Mouse (Mus musculus): ENCODE results near the gene Lrrc29. TPM values are rescaled to one million over a fixed set of nuclear protein-coding genes. Genes with fewer than 3 reads are reported as not detected.
A peak's percentile ranks its signal among the peaks of the same experiment; 100 is the strongest.

Gene Lrrc29
- total RNA-seq (2022) = 10 to 100 TPM in 2 of 4 experiments, 1 to 10 TPM in 2; 3.1 to 14.2 (median 8.5) TPM

- peak; percentile 96 for DNase-seq
Measured at GRCm38 (mm10) chr8:105326141-105326672, at the start of gene Lrrc29, which contains the start of gene Tmem208. Lrrc29 (minus strand) TSS chr8:105326278. Tmem208 (plus strand) TSS chr8:105326354.

DNA sequence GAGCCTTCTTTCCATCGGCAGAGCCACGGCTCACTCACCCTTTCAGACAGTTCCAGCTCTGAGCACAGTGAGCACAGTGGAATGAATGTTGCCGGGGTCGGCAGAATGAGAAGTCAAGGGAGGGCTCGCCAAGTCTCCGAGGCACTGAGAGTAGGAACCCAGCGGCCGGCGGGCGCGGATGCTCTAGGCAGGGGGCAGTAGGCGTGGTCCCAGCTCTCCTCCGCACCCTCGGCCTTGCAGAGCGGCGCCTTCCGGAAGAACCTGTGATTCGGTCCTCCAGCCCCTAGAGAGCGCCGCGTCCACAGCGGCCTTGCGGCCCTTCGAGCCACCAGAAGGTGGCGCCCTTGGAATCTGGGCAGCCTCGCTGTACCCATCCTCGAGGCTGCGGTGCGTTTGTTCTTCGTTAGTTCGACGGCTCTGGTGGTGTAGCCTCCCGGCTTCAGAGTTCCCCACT lies 48.5 kb upstream of the Lrrc29 start:
- no peak for DNase-seq

DNA sequence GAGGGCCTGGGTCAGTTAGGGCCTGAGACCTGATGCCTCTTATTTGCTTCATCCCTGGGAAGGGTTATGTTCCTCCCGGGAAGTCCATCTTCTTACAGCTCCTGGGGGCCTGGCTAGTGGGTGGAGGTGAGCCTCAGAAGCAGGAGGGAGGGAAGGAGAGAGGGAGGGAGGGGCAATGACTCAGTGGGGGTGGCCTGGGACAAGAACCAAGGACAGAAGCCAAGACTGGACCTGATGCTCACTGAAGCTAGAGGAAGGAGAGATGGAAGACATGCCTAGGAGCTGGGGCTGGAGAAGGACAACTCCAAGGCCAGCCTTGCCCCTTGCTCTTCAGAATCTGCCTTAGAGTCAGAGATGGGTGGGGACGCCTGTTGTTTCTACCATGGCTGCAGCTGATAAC lies 47.0 kb upstream of the Lrrc29 start, which contains the start of gene Plekhg4:
TSS of gene Plekhg4 (plus strand) at position 243 of the 400 bp plus-strand sequence.
- DNase-seq = peak; percentile 37

DNA sequence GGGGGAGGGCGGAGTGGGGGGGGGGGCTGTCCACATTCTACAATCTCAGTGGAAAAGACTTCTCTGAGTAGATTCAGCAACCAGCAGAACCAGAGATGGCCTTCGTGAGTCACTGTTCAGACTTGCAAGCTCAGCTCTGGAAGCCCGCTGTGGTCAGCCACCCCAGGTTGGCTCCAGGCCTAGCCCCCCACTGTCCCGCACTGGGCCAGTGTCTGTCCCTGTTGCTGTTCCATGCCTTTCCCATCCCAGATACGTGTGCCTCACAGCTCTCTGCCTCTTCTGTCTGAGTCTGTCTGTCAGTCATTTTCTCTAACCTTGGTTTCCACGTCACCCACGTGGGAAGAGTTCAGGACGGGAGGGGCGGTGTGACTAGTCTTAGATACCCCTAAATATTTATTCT lies 46.4 kb upstream of the Lrrc29 start:
- peak; percentile 33 for DNase-seq

DNA sequence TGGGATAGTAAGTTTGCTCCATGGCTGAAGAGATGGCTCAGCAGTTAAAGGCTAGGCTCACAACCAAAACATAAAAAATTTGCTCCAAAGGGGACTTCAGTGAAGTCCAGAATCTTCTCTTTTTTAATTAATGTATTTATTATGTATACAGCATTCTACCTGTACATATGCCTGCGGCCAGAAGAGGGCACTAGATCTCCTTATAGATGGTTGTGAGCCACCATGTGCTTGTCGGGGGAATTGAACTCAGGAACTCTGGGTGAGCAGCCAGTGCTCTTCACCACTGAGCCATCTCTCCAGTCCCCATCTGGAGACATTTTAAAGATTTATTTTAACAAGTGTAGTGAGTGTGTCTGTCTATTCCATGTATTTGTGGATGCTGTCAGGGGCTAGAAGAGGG lies 41.0 kb upstream of the Lrrc29 start:
- DNase-seq = no peak

DNA sequence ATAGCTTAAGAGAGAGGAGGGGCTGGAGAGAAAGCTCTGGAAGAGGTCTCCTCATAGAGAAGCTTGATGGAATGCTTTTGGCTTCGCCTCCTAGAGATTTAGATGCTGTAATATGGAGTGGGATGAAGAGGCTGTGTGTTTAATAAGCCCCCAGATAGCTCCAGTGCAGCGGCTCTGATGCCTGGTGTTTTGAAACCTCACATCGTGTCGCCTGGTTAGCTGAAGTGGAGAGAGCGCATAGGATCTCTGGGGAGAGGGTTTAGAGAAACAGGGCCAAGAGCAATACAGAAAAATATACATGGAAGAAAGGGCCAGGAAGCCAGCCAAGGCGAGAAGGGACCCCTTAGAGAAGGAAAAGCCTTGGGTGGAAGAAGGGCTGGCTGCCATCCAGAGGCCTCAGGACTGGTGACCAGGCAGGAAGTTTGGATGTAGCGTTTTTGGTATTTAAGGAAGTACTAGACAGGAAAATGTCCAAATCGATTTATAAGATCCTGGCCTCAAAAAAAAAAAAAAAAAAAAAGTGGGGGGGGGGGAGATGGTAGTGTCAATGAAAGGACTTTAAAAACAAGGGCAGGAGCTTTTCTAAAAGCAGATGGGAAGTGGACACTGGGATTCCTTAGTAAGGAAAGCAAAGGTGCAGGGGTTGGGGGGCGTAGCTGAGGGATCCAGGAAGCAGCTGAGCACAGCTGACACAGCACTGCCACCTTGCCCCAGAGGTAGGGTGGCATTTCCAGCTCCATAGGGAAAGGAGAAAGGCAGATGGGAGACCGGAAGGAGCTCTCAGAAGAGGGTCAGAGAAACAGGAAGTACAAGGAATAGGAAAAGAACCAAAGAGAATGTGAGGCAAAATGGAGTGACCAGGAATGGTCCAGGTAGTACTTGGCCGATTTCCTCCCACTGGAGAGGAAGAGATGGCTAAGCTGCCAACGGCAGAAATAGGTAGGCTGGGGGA lies 35.9 kb upstream of the Lrrc29 start:
- DNase-seq = no peak

- DNase-seq = no peak
Measured at GRCm38 (mm10) chr8:105359646-105360045, 33.6 kb upstream of the Lrrc29 start.

GRCm38 (mm10) chr8:105359208-105359607 lies 33.1 kb upstream of the Lrrc29 start:
- no peak for DNase-seq

- DNase-seq = no peak
Measured at GRCm38 (mm10) chr8:105356681-105357080, 30.6 kb upstream of the Lrrc29 start.

DNA sequence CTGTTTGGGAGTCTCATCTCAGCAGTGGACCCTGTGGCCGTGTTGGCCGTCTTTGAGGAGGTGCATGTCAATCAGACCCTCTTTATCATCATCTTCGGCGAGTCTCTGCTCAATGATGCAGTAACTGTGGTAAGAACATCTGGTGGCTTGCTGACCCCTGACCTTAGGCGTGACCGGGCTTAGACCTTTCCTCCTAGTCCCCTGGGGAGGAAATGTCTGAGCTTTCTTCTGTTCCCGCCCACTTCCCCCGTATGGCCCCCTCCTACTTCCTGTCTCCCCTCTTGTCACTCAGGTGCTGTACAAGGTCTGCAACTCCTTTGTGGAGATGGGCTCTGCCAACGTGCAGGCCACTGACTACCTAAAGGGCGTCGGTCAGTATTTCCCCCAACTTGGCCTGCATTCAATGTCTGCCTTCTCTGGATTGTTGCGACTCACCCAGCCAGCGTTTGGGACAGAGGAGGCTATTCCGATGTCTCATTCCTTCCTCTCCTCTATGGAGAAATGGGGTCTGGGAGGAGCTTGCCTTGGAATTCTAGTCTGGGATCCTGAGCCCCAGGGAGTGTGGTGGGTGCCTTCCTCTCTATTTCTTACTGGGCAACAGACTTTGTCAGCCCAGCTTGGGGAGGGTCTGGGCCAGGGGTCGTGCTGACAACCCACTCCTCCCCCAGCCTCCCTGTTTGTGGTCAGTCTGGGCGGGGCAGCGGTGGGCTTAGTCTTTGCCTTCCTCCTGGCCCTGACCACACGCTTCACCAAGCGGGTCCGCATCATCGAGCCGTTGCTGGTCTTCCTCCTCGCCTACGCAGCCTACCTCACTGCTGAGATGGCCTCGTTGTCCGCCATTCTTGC lies 29.3 kb upstream of the Lrrc29 start:
- DNase-seq = no peak

DNA sequence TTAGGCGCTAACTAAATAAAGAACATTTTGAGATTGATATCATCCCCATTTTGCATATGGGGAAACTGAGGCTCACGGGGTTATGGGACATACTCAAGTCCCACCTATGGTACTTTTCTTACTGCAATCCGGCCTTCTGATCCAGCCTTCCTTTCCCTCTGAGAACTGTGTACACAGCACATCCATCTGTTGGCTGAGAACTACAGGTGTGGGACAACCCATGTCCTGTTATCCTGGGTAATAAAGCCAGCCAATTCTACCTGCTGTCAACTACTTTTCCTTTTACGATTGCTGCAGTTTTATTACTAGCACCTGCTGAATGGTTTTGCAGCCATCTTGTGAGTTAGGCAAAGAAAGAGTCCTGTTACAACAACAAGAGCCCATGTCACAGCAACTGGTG lies 28.5 kb upstream of the Lrrc29 start:
- DNase-seq = no peak

- DNase-seq = no peak
Measured at GRCm38 (mm10) chr8:105353583-105354135, 27.6 kb upstream of the Lrrc29 start.

GRCm38 (mm10) chr8:105350186-105350585 lies 24.1 kb upstream of the Lrrc29 start:
- DNase-seq = no peak

- no peak for DNase-seq
Measured at GRCm38 (mm10) chr8:105349096-105349771, 23.2 kb upstream of the Lrrc29 start.

- peak; percentile 56 for DNase-seq
Measured at GRCm38 (mm10) chr8:105348450-105349095, 22.5 kb upstream of the Lrrc29 start, which contains the start of gene Slc9a5. Slc9a5 (plus strand) TSS chr8:105348843.

DNA sequence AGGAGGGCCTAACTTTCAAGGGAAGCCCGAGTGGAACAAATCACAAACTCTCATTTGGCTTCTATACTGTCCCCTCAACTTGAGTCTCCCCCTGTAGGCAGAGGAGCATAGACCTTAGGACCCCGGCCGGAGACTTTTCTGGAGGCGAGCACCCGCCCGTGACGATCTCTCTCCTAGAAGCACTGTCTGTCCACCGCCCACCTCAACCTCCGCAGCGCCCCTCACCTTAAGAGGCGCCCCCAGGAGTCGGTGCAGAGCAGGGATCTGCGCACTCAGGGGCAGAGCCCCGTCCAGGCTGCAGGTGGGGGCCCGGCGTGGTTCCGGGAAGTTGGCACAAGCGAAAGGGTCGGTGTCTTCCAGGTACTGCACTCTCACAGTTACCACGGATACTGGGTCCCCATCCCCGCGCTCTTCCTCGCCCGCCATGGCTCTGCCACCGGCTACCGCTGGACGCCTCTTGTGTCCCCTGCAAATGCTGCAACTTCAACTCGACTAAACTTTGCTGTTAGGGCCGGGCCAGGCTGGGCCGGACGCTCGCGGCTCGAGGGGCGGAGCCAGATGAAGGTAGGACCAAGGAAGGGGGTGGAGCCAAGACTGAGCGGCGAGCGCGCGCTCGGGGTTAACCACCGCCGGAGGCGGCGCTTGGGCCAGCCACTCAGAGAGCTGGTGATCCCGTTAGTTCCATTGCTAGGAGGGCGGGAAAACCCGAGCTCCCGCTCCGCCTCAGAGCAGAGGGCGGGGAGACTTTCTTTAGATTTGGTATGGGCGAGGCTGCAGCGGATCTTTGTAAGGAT lies 21.5 kb upstream of the Lrrc29 start, which contains the start of gene Fhod1:
TSS of gene Fhod1 (minus strand) at position 526 of the 794 bp plus-strand sequence.
- DNase-seq = peak; percentile 94

DNA sequence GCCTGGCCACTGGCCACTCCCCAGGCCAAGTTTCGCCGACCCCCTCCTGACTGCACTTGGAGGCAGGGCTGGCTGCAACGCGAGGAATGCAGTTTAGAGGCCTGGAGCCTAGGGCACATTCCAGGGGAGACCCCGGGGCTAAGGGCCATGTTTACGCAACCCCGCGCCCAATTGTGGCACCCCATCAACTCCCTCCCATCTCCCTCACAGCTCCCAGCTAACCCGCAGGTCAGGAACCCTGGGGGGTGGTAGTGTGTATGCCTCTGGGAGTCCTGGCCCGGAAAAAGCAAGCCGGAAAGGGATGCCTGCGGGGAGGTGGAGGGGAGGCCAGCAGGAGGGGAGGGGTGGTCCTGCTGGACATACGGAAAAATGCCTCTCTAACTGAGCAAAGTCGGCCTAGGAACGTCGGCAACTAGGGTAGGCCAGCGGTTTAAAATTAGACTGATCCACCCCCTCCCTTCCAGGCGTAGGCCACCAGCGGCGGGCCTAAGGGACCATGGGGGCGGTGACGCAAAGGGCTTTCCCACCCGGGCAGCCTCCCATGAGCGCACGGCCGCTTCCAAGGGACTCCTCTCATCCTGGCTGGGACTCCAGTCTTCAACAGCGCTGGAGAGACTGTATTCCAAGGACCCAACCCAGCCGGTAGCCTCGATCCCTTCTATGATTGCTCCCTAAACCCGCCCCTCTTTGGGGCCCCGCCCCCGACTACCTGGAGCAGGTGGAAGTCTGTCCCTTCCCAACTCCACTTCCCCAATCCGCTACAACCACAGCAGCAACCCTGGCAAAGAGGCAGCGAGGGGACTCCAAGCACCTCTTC lies 20.7 kb upstream of the Lrrc29 start:
- peak; percentile 48 for DNase-seq

DNA sequence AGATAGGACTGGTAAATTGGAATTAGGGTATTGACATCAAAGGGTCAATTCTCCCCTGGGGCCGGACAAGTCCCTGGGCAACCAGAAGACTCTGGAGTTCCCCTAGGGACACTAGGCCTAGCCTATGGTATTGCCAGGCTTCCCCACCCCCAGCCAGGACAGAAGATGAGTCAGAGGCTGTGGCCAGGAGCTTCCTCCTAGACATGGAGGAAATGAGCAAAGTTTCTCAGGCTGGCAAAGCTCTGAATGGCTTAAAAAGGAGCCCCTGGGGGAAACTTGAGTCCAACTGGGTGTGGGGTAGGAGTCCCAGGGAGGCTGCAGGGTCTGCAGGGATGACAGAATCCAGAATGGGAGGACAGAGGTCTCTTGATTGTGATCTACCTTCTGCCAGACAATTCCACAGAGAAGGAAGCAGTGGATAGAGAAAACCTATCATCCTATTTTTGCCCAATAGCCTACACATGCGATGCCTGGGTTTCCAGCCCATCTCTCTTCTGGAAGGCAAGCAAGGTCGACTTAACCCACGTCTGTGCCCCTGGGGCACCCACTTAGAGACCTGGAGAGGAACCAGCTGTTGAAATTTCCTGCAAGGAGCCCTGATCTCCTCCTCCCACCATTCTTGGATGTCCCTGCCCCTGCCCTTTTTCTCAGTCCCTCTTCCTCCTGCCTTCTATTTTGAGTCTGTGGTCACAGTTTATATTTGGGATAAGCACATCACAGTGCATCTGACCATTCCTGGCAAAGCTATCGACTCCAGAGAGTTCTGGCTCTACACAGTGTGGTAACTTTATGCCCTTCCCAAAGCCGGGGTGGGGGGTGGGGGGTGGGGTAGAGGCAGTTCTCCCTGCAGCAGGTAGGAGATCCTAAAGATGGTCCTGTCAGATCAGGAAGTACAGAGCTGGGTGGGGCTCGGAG lies 19.2 kb upstream of the Lrrc29 start:
- DNase-seq = peak; percentile 46
